8 mouse cellular contexts compared by ENCODE assay signal in genomic region chr17:67651506-67651905, GRCm38 (mm10). TPM values are rescaled to one million over a fixed set of nuclear protein-coding genes. Genes with fewer than 3 reads are reported as not detected.
DNase-seq lines count a peak whose midpoint lies in the region; ATAC-seq and TF ChIP-seq lines count a peak whose summit lies in the region.
"Had no signal": no experiment of that assay in that cellular context is flagged by ENCODE, and none has a peak within 500 bp of the region (broad histone marks: within the 10 kb centered on the region; RNA-seq: fewer than 3 reads in every experiment).

No protein-coding gene starts in this region.

- WGBS in forebrain, embryonic 10.5 days = 24% methylated on average over 4 of the region's 4 CpGs
- WGBS in limb, embryonic 14.5 days = 20% methylated on average over 4 of the region's 4 CpGs

- peaks cover 14% of the 10 kb centered on the region for H3K27me3 ChIP-seq in forebrain, embryonic 10.5 days (ENCODE audit: poor library complexity, severe bottlenecking)
- H3K27me3 ChIP-seq in limb, embryonic 14.5 days (ENCODE audit: control insufficient read depth, insufficient read depth, low read length) = no peaks in the 10 kb centered on the region

- H3K4me3 ChIP-seq in bone marrow macrophage, adult 2 months (ENCODE audit: insufficient read depth, low read length) = no peak overlapping the region
- H3K4me3 ChIP-seq in forebrain, embryonic 10.5 days = no peak overlapping the region
- no peak overlapping the region for H3K4me3 ChIP-seq in limb, embryonic 14.5 days (replicated peaks; ENCODE audit: low read length)
- H3K4me3 ChIP-seq: heart, embryonic 13.5 days had no signal

- peak; percentile 59 for TF ChIP-seq CTCF in bone marrow macrophage, adult 2 months (IDR thresholded peaks at IDR 0.05; ENCODE audit: low read depth, low read length)

- H3K27ac ChIP-seq in bone marrow macrophage, adult 2 months (ENCODE audit: insufficient read depth, low read depth, low read length) = no peak overlapping the region
- H3K27ac ChIP-seq in forebrain, embryonic 10.5 days = no peak overlapping the region
- H3K27ac ChIP-seq in limb, embryonic 14.5 days (replicated peaks; ENCODE audit: low read depth, low read length) = no peak overlapping the region
- H3K27ac ChIP-seq: heart, embryonic 13.5 days had no signal

- H3K36me3 ChIP-seq in forebrain, embryonic 10.5 days (replicated peaks) = no peaks in the 10 kb centered on the region
- H3K36me3 ChIP-seq in limb, embryonic 14.5 days (ENCODE audit: control insufficient read depth, insufficient read depth, low read length) = no peaks in the 10 kb centered on the region
- H3K36me3 ChIP-seq: heart, embryonic 13.5 days had no signal

- H3K4me1 ChIP-seq in bone marrow macrophage, adult 2 months (ENCODE audit: control insufficient read depth, insufficient read depth, low read length) = no peaks in the 10 kb centered on the region
- H3K4me1 ChIP-seq in forebrain, embryonic 10.5 days = peaks cover 10% of the 10 kb centered on the region
- no peaks in the 10 kb centered on the region for H3K4me1 ChIP-seq in limb, embryonic 14.5 days (ENCODE audit: control insufficient read depth, insufficient read depth, low read length)
- H3K4me1 ChIP-seq: heart, embryonic 13.5 days had no signal

- ATAC-seq in limb, embryonic 14.5 days (ENCODE audit: low FRiP score, low read depth) = no peak

- peak; percentile 46 for DNase-seq in thymus, postnatal 0 days (ENCODE audit: low spot score)
- DNase-seq in thymus, adult 18-20 months = no peak
- peak; percentile 50 for DNase-seq in forebrain, embryonic 10.5 days (ENCODE audit: extremely low spot score, low spot score)
- DNase-seq in kidney, adult 8-10 months = peak; percentile 53 to 61
- peak; percentile 64 for DNase-seq in limb, embryonic 14.5 days (ENCODE audit: low spot score)
- DNase-seq in right cerebral cortex, adult 2 months (ENCODE audit: low spot score in 2 of 2) = peak; percentile 35 to 49

- H3K9ac ChIP-seq in limb, embryonic 14.5 days (ENCODE audit: low read depth, low read length, severe bottlenecking) = no peak overlapping the region
- H3K9ac ChIP-seq: heart, embryonic 13.5 days had no signal

- H3K4me2 ChIP-seq in limb, embryonic 14.5 days (replicated peaks; ENCODE audit: low read depth, low read length, severe bottlenecking) = no peak overlapping the region
- H3K4me2 ChIP-seq: heart, embryonic 13.5 days had no signal

- TF ChIP-seq POLR2A in bone marrow macrophage, adult 2 months (IDR thresholded peaks at IDR 0.05; ENCODE audit: borderline replicate concordance, low read depth, low read length) = no peak
- no peak for TF ChIP-seq POLR2A in limb, embryonic 14.5 days (IDR thresholded peaks at IDR 0.05; ENCODE audit: borderline replicate concordance, extremely low read depth, insufficient read depth, insufficient read length)

- no peaks in the 10 kb centered on the region for H3K9me3 ChIP-seq in forebrain, embryonic 10.5 days
- no peaks in the 10 kb centered on the region for H3K9me3 ChIP-seq in limb, embryonic 14.5 days (ENCODE audit: control insufficient read depth, low read length)
- H3K9me3 ChIP-seq: heart, embryonic 13.5 days had no signal

RNA-seq across cellular contexts. Expression of gene Lrrc30, which starts 19.0 kb away (rescaled TPM):
- not detected in 2 replicates for polyA plus RNA-seq in thymus, postnatal 0 days (2015; fragmentation: Nextera tagmentation; extraction: Ambion mirVana)
- polyA plus RNA-seq in bone marrow macrophage, adult 2 months (2012; ENCODE audit: insufficient read depth, insufficient read length, missing spikeins) = not detected in 2 replicates
- polyA plus RNA-seq in forebrain, embryonic 10.5 days (2016; fragmentation: Nextera tagmentation; extraction: Ambion mirVana) = not detected in 2 replicates
- 0.54 and 0.79 TPM in 2 replicates for polyA plus RNA-seq in limb, embryonic 14.5 days (2012; rRNA removed)
- 0.66 and 1.2 TPM in 2 replicates for polyA plus RNA-seq in limb, embryonic 14.5 days (2014; fragmentation: Nextera tagmentation; extraction: Ambion mirVana)
- polyA plus RNA-seq: heart, embryonic 13.5 days had no signal

RNA-seq across cellular contexts. Expression of gene Lama1, which starts 45.6 kb away (rescaled TPM):
- polyA plus RNA-seq in thymus, postnatal 0 days (2015; fragmentation: Nextera tagmentation; extraction: Ambion mirVana) = 0.05 and 0.24 TPM in 2 replicates
- polyA plus RNA-seq in bone marrow macrophage, adult 2 months (2012; ENCODE audit: insufficient read depth, insufficient read length, missing spikeins) = not detected in 2 replicates
- polyA plus RNA-seq in forebrain, embryonic 10.5 days (2016; fragmentation: Nextera tagmentation; extraction: Ambion mirVana) = 23.4 and 24.9 TPM in 2 replicates
- polyA plus RNA-seq in limb, embryonic 14.5 days (2012; rRNA removed) = 4.0 and 6.9 TPM in 2 replicates
- 4.1 and 4.6 TPM in 2 replicates for polyA plus RNA-seq in limb, embryonic 14.5 days (2014; fragmentation: Nextera tagmentation; extraction: Ambion mirVana)

Comparison
In these comparisons a context has a peak if more than half of its experiments do, and no peak if none do; other contexts are left out.
1. DNase-seq: peak in thymus, postnatal 0 days (single experiment), forebrain, embryonic 10.5 days (single experiment), kidney, adult 8-10 months (2 of 2), limb, embryonic 14.5 days (single experiment) and right cerebral cortex, adult 2 months (2 of 2); none in thymus, adult 18-20 months (0 of 2).